Mouse (Mus musculus) brain, adult 10 weeks (tissue): ENCODE results near the gene Ell2. TPM values are rescaled to one million over a fixed set of nuclear protein-coding genes. Genes with fewer than 3 reads are reported as not detected.

Experiments
- polyA plus RNA-seq: library from polyadenylated mRNA; stranded (reverse); fragments of 350-450 nt; fragmentation: Illumina TruSeq; extraction: RNeasy Lipid Tissue Mini Kit (QIAGEN cat#74804); gene quantifications from one replicate; pipeline ENCODE4 v1.2.3, GENCODE M21; 2015; ENCODE audit warnings: low read depth, low replicate concordance

The Ell2 gene
- 23.6 TPM for polyA plus RNA-seq

GRCm38 (mm10) chr13:75706457-75706856, at the start of gene Ell2:
Gene Ell2 (plus strand): TSS chr13:75706757.

Other genes with a start within 250 kb of the Ell2 start
- 72.5 TPM for gene Glrx, start 133.1 kb downstream of the Ell2 start, polyA plus RNA-seq
- gene Rhobtb3, start 237.2 kb downstream of the Ell2 start, polyA plus RNA-seq: 16.1 TPM